In the genomic region with DNA sequence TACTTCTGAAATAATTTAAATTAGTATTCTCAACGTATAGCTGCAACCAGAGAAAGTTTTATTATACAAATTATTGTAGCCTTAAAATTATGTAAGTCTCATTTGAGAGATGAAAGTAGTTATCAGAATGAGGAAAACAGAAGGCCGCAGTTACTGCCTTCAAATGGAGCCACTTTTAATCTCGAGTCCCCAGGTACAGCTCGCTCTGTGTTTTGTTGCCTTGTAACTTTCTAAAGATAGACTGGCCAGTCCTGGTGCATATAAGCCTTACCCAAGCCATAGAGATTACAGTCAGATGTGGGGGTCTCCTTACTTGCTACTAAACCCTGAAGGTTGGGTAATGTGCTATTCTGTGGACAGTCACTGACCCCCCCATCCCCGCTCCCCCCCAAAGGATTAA, we compare ENCODE assay signal across 16 mouse cellular contexts.
"Had no signal": no experiment of that assay in that cellular context is flagged by ENCODE, and none has a peak within 500 bp of the region (broad histone marks: within the 10 kb centered on the region; RNA-seq: fewer than 3 reads in every experiment).

No protein-coding gene starts in this region.

- H3K27ac ChIP-seq: neural tube, embryonic 13.5 days; neural tube, embryonic 15.5 days; stomach, embryonic 15.5 days; stomach, postnatal 0 days had no signal

- H3K4me3 ChIP-seq: neural tube, embryonic 13.5 days; neural tube, embryonic 15.5 days; stomach, embryonic 15.5 days had no signal

- H3K4me2 ChIP-seq: neural tube, embryonic 13.5 days; neural tube, embryonic 15.5 days; stomach, embryonic 15.5 days had no signal

- H3K4me1 ChIP-seq: neural tube, embryonic 15.5 days; stomach, embryonic 15.5 days had no signal

- H3K36me3 ChIP-seq: neural tube, embryonic 13.5 days; neural tube, embryonic 15.5 days; stomach, embryonic 15.5 days had no signal

- DNase-seq: retina, postnatal 1 day; right cerebral cortex, adult 18-20 months; right cerebral cortex, postnatal 14 days; right cerebral cortex, postnatal 25 days; right cerebral cortex, postnatal 4 days; spleen, adult 18-20 months; thymus, adult 18-20 months; thymus, adult 2 months; thymus, postnatal 14 days; thymus, postnatal 25 days; thymus, postnatal 36 days; thymus, postnatal 4 days had no signal

- H3K9me3 ChIP-seq: neural tube, embryonic 13.5 days; neural tube, embryonic 15.5 days; stomach, embryonic 15.5 days had no signal

- H3K27me3 ChIP-seq: neural tube, embryonic 13.5 days; neural tube, embryonic 15.5 days; stomach, embryonic 15.5 days had no signal

- H3K9ac ChIP-seq: neural tube, embryonic 13.5 days; neural tube, embryonic 15.5 days; stomach, embryonic 15.5 days had no signal
